Mouse (Mus musculus): ENCODE results near the gene AA467197. TPM values are rescaled to one million over a fixed set of nuclear protein-coding genes. Genes with fewer than 3 reads are reported as not detected.
A peak's percentile ranks its signal among the peaks of the same experiment; 100 is the strongest.

AA467197 gene
- polyA plus RNA-seq, 1 experiment from 2014 or later: 0.47 TPM

DNA sequence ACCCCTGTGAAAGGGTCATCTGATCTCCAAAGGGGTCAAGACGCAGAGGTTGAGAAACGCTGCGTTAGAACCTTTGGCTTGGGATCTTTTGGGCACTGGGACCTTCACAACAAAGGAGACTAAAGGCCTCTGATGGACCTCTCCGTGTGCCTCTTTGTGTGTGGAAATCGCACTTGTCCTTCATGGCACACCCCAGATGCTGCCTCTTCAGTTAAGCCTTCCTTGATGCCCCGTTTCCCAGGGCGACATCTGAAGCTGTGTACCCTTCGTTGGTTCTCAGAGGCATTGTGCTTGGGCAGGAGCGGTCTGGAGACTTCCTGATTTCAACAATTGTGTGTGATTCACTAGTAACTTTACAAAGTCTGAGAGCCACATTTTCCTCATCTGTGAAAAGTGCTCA lies 20.0 kb downstream of the AA467197 start:
- DNase-seq (ENCODE audit: low spot score): no peak

DNA sequence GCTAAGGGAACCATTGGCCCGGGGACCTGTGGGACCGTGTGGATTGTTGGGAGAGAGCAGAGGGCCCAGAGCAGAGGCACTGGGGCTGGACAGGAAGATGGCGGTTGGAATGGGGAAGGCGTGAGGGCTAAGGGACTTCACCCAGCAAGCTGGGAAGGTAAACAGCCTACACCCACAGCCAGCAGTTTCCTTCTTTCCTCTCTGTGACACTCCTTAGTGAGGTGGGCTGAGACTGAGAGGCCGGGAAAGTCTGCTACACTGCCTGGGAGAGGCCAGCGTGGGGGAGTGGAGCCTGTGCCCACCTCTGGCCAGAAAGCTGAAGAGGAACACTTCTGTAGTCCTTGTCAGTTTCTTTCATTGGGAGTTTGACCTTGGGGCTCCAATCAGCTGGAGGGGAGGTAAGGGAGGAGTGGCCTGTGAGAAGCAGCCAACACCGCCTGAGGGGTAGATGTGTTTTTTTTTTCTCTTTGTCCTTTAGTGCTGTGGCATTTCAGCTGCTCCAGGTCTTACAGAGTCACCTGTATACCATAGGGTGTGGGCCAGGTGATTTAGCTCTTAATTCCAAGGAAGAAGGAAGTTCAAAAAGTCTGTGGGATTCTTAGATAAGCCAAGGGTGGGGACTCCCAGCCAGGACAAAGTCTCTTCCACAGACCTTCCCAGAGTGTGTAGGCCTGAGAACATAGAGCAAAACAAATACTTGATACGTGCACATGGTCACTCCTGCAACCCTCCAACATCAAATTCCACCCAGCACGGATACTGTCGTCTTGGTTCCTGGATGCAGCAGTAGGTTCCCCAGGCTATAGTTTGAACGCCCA lies 21.1 kb downstream of the AA467197 start:
- Histone ChIP-seq H3K9me3 (no peaks in the 10 kb centered on the region), H3K36me3 (no peaks in the 10 kb centered on the region), H3K27ac (no peak overlapping the region), H3K4me3 (no peak overlapping the region), H3K27me3 (ENCODE audit: insufficient read depth, poor library complexity, severe bottlenecking) (no peaks in the 10 kb centered on the region), H3K4me1 (replicated peaks) (peaks cover 10% of the 10 kb centered on the region; the same call in 1 of the 2 replicates)
- 85% methylated on average over 11 of the region's 11 CpGs for WGBS
- DNase-seq (ENCODE audit: low spot score): no peak

More for the DNA sequence above, 20.0 kb downstream of the AA467197 start:
- Histone ChIP-seq H3K4me1 (replicated peaks) (peaks cover 10% of the 10 kb centered on the region; the same call in 1 of the 2 replicates), H3K27ac (no peak overlapping the region), H3K27me3 (ENCODE audit: insufficient read depth, poor library complexity, severe bottlenecking) (no peaks in the 10 kb centered on the region), H3K9me3 (no peaks in the 10 kb centered on the region), H3K4me3 (no peak overlapping the region), H3K36me3 (no peaks in the 10 kb centered on the region)
- 67% methylated on average over 9 of the region's 9 CpGs for WGBS

GRCm38 (mm10) chr2:122659825-122660224 lies 23.0 kb downstream of the AA467197 start:
- H3K4me1 ChIP-seq (replicated peaks): peaks cover 10% of the 10 kb centered on the region; the same call in 1 of the 2 replicates
- 87% methylated on average over 7 of the region's 7 CpGs for WGBS
- no peaks in the 10 kb centered on the region for H3K27me3 ChIP-seq (ENCODE audit: insufficient read depth, poor library complexity, severe bottlenecking)

DNA sequence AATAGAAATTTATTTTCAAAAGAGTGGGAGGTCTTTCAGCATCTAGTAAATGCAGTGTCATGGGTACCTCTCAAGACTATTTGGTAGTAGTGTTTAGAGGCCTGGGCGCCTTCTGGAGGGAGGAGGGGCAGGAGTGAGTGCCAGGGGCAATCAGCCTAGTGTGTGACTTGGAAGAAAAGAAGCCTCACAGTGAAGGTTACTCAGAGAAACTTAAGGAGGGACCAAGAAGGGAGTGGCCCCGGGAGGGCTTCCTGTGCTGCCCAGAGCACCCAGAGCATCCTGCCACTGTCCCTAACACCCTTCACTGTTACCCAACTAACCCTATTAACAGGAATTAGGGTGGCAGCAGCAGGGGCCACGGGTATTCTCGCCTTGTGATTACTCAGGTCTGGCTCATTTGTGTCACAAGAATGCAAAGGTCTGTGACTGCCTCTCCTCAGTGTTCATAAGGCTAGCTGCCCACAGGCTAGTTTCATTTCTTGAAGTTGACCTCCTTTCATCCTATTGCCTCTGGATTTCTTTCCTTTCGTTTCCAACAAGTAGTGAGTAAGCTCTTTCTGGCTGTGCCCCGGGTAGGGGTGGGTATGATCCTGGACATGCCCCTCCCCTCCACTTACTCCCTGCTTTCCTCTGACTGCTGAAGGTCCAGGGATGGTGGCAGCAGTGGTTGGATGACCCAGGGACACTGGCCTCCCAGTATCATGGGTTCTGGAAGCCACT lies 28.6 kb downstream of the AA467197 start:
- no peak overlapping the region for H3K27ac ChIP-seq
- no peaks in the 10 kb centered on the region for H3K36me3 ChIP-seq
- no peaks in the 10 kb centered on the region for H3K9me3 ChIP-seq
- no peaks in the 10 kb centered on the region for H3K4me1 ChIP-seq (replicated peaks)
- H3K27me3 ChIP-seq (ENCODE audit: insufficient read depth, poor library complexity, severe bottlenecking): no peaks in the 10 kb centered on the region
- H3K4me3 ChIP-seq: no peak overlapping the region
- DNase-seq (ENCODE audit: low spot score): no peak
- WGBS: 61% methylated on average over 6 of the region's 6 CpGs

More at GRCm38 (mm10) chr2:122659825-122660224, 23.0 kb downstream of the AA467197 start:
- no peaks in the 10 kb centered on the region for H3K9me3 ChIP-seq
- no peaks in the 10 kb centered on the region for H3K36me3 ChIP-seq
- no peak overlapping the region for H3K4me3 ChIP-seq
- no peak for DNase-seq (ENCODE audit: low spot score)
- H3K27ac ChIP-seq: no peak overlapping the region

GRCm38 (mm10) chr2:122665973-122666875 lies 29.4 kb downstream of the AA467197 start:
- Histone ChIP-seq H3K36me3 (no peaks in the 10 kb centered on the region), H3K4me3 (no peak overlapping the region), H3K27me3 (ENCODE audit: insufficient read depth, poor library complexity, severe bottlenecking) (no peaks in the 10 kb centered on the region), H3K27ac (no peak overlapping the region), H3K4me1 (replicated peaks) (no peaks in the 10 kb centered on the region), H3K9me3 (no peaks in the 10 kb centered on the region)
- peak; percentile 20 for DNase-seq (ENCODE audit: low spot score)
- 55% methylated on average over 12 of the region's 12 CpGs for WGBS

- Histone ChIP-seq H3K9me3 (no peaks in the 10 kb centered on the region), H3K36me3 (no peaks in the 10 kb centered on the region), H3K4me3 (no peak overlapping the region), H3K27me3 (ENCODE audit: insufficient read depth, poor library complexity, severe bottlenecking) (no peaks in the 10 kb centered on the region), H3K27ac (no peak overlapping the region), H3K4me1 (replicated peaks) (no peaks in the 10 kb centered on the region)
- 61% methylated on average over 5 of the region's 5 CpGs for WGBS
- no peak for DNase-seq (ENCODE audit: low spot score)
These were observed 31.1 kb downstream of the AA467197 start for GRCm38 (mm10) chr2:122667856-122668255.

DNA sequence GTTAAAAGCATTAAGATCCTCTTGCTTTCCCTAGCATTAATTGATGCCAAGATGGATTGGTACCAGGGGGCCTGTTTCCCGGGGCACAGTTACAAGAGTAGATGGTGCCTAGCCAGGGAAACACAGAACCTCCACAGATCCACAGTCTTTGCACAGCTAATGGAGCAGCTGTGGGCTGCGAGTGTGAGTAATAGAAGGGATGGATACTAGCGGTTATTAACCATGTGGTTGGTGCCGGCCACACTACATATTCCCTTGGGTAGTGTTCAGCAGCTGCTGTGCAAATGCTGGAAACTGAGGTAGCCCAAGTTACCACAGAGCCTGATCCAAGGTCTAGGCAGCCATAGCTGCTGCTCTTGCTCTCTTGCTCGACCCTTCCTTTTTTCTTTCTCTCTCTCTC lies 34.9 kb downstream of the AA467197 start:
- no peaks in the 10 kb centered on the region for H3K27me3 ChIP-seq (ENCODE audit: insufficient read depth, poor library complexity, severe bottlenecking)
- H3K27ac ChIP-seq: no peak overlapping the region
- H3K4me1 ChIP-seq (replicated peaks): no peaks in the 10 kb centered on the region
- H3K4me3 ChIP-seq: no peak overlapping the region
- H3K9me3 ChIP-seq: no peaks in the 10 kb centered on the region
- WGBS: 81% methylated on average over 5 of the region's 5 CpGs
- DNase-seq (ENCODE audit: low spot score): no peak
- no peaks in the 10 kb centered on the region for H3K36me3 ChIP-seq

DNA sequence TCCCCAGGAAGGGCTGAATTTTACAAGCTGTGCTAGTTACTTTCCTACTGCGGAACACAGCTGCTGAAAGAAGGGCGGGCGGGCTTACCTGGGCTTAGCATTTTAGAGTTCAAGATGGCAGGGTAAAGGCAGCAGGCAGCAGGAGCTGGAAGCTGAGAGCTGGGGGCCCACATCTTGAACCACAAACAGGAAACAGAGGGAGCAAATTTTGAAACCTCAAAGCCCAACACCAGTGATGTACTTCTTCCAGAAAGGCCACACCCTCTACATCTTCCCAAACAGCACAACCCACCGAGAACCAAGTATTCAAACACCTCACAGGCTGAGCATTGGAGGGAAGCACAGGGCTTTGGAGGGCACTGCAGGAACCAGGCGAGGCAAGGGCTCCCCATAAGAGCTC lies 36.1 kb downstream of the AA467197 start:
- Histone ChIP-seq H3K4me3 (no peak overlapping the region), H3K9me3 (no peaks in the 10 kb centered on the region), H3K4me1 (replicated peaks) (no peaks in the 10 kb centered on the region), H3K27me3 (ENCODE audit: insufficient read depth, poor library complexity, severe bottlenecking) (no peaks in the 10 kb centered on the region), H3K36me3 (no peaks in the 10 kb centered on the region), H3K27ac (no peak overlapping the region)
- no peak for DNase-seq (ENCODE audit: low spot score)
- WGBS: 74% methylated on average over 5 of the region's 5 CpGs

GRCm38 (mm10) chr2:122675126-122675525 lies 38.3 kb downstream of the AA467197 start:
- H3K4me1 ChIP-seq (replicated peaks): no peaks in the 10 kb centered on the region
- no peak for DNase-seq (ENCODE audit: low spot score)
- H3K36me3 ChIP-seq: no peaks in the 10 kb centered on the region
- H3K27me3 ChIP-seq (ENCODE audit: insufficient read depth, poor library complexity, severe bottlenecking): no peaks in the 10 kb centered on the region
- 90% methylated on average over 2 of the region's 2 CpGs for WGBS
- no peaks in the 10 kb centered on the region for H3K9me3 ChIP-seq
- H3K27ac ChIP-seq: no peak overlapping the region
- no peak overlapping the region for H3K4me3 ChIP-seq

GRCm38 (mm10) chr2:122681379-122682137 lies 44.8 kb downstream of the AA467197 start:
- H3K27ac ChIP-seq: no peak overlapping the region
- DNase-seq (ENCODE audit: low spot score): no peak
- no peaks in the 10 kb centered on the region for H3K27me3 ChIP-seq (ENCODE audit: insufficient read depth, poor library complexity, severe bottlenecking)
- 86% methylated on average over 5 of the region's 5 CpGs for WGBS
- peaks cover 13% of the 10 kb centered on the region for H3K9me3 ChIP-seq
- H3K4me1 ChIP-seq (replicated peaks): no peaks in the 10 kb centered on the region
- no peak overlapping the region for H3K4me3 ChIP-seq
- H3K36me3 ChIP-seq: no peaks in the 10 kb centered on the region

DNA sequence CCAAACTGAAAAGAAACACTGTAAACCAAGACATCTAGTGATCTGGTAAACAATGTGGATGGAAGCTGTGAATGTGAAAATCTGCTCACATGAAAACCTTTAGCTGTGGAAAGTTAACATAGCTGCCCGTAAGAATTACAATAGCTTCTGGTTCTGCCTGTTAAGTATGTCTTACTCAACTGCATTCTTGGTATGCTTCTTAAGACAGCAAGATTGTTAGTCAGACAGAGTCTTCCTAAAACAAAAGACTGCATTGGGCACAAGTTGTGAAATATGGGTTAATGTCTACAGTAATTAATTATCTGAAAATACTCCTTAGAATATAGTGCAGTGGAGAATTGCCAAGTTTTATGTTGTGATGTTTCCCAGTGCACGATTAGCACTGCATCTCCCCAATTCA lies 45.7 kb downstream of the AA467197 start:
- no peak overlapping the region for H3K4me3 ChIP-seq
- H3K36me3 ChIP-seq: no peaks in the 10 kb centered on the region
- no peak for DNase-seq (ENCODE audit: low spot score)
- no peaks in the 10 kb centered on the region for H3K4me1 ChIP-seq (replicated peaks)
- peaks cover 13% of the 10 kb centered on the region for H3K9me3 ChIP-seq
- no peaks in the 10 kb centered on the region for H3K27me3 ChIP-seq (ENCODE audit: insufficient read depth, poor library complexity, severe bottlenecking)
- 77% methylated on average over 2 of the region's 2 CpGs for WGBS
- no peak overlapping the region for H3K27ac ChIP-seq

GRCm38 (mm10) chr2:122683641-122684040 lies 46.9 kb downstream of the AA467197 start:
- no peaks in the 10 kb centered on the region for H3K27me3 ChIP-seq (ENCODE audit: insufficient read depth, poor library complexity, severe bottlenecking)
- no peak for DNase-seq (ENCODE audit: low spot score)
- no peaks in the 10 kb centered on the region for H3K36me3 ChIP-seq
- H3K4me3 ChIP-seq: no peak overlapping the region
- no peaks in the 10 kb centered on the region for H3K4me1 ChIP-seq (replicated peaks)
- H3K9me3 ChIP-seq: peaks cover 13% of the 10 kb centered on the region
- WGBS: 86% methylated on average over 1 of the region's 1 CpGs
- no peak overlapping the region for H3K27ac ChIP-seq
